Mouse (Mus musculus): ENCODE results near the gene Socs1. TPM values are rescaled to one million over a fixed set of nuclear protein-coding genes. Genes with fewer than 3 reads are reported as not detected.

Socs1 gene
- polyA plus RNA-seq, 1 experiment = 2.7 TPM

DNA sequence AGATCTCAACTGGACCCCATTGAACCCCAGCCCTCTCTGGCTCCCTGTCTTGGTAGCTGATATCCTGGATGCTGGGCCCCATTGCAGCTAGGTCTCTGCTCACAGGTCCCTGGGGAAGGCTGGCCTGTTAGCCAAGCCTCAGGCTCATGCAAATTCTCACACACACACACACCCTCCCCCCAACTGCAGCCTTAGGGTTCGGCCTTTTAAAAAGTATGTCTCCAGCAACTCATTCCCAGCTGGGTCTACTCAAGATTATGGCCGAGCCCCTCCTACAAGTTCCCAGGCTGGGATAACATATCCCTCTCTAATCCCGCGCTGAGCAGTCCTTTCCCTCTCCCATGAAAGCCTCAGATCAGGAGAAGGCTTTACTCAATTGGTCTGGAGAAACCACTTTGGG lies 36.1 kb upstream of the Socs1 start:
- WGBS = 72% methylated on average over 4 of the region's 4 CpGs
- no peaks in the 10 kb centered on the region for H3K36me3 ChIP-seq (ENCODE audit: control insufficient read depth, insufficient read depth, low read length)
- H3K4me3 ChIP-seq (ENCODE audit: insufficient read depth, low read depth, low read length) = no peak overlapping the region
- TF ChIP-seq CTCF (conservative IDR thresholded peaks at IDR 0.05; ENCODE audit: insufficient read depth, insufficient read length, low read depth, low read length) = no peak
- TF ChIP-seq POLR2A (IDR thresholded peaks at IDR 0.05; ENCODE audit: low read depth, low read length) = no peak
- H3K4me1 ChIP-seq (ENCODE audit: control insufficient read depth, insufficient read depth, low read length) = no peaks in the 10 kb centered on the region
- no peaks in the 10 kb centered on the region for H3K27me3 ChIP-seq (replicated peaks; ENCODE audit: control insufficient read depth, insufficient read depth, low read length)
- no peak overlapping the region for H3K27ac ChIP-seq (ENCODE audit: insufficient read depth, low read depth, low read length)
- no peak for DNase-seq

GRCm38 (mm10) chr16:10819966-10820365 lies 34.6 kb upstream of the Socs1 start:
- Histone ChIP-seq H3K27ac (ENCODE audit: insufficient read depth, low read depth, low read length) (no peak overlapping the region), H3K36me3 (ENCODE audit: control insufficient read depth, insufficient read depth, low read length) (no peaks in the 10 kb centered on the region), H3K4me3 (ENCODE audit: insufficient read depth, low read depth, low read length) (no peak overlapping the region), H3K4me1 (ENCODE audit: control insufficient read depth, insufficient read depth, low read length) (no peaks in the 10 kb centered on the region), H3K27me3 (replicated peaks; ENCODE audit: control insufficient read depth, insufficient read depth, low read length) (no peaks in the 10 kb centered on the region)
- 89% methylated on average over 3 of the region's 3 CpGs for WGBS
- DNase-seq = no peak
- no peak for TF ChIP-seq CTCF (conservative IDR thresholded peaks at IDR 0.05; ENCODE audit: insufficient read depth, insufficient read length, low read depth, low read length)
- TF ChIP-seq POLR2A (IDR thresholded peaks at IDR 0.05; ENCODE audit: low read depth, low read length) = no peak

- Histone ChIP-seq H3K27me3 (replicated peaks; ENCODE audit: control insufficient read depth, insufficient read depth, low read length) (no peaks in the 10 kb centered on the region), H3K4me3 (ENCODE audit: insufficient read depth, low read depth, low read length) (no peak overlapping the region), H3K36me3 (ENCODE audit: control insufficient read depth, insufficient read depth, low read length) (no peaks in the 10 kb centered on the region), H3K4me1 (ENCODE audit: control insufficient read depth, insufficient read depth, low read length) (no peaks in the 10 kb centered on the region), H3K27ac (ENCODE audit: insufficient read depth, low read depth, low read length) (no peak overlapping the region)
- DNase-seq = no peak
- TF ChIP-seq CTCF (conservative IDR thresholded peaks at IDR 0.05; ENCODE audit: insufficient read depth, insufficient read length, low read depth, low read length) (no peak), POLR2A (IDR thresholded peaks at IDR 0.05; ENCODE audit: low read depth, low read length) (no peak)
- WGBS = 86% methylated on average over 4 of the region's 4 CpGs
Observed at GRCm38 (mm10) chr16:10818579-10819135, 33.3 kb upstream of the Socs1 start.

GRCm38 (mm10) chr16:10814864-10815263 lies 29.5 kb upstream of the Socs1 start:
- DNase-seq = no peak
- Histone ChIP-seq H3K4me1 (ENCODE audit: control insufficient read depth, insufficient read depth, low read length) (no peaks in the 10 kb centered on the region), H3K27ac (ENCODE audit: insufficient read depth, low read depth, low read length) (no peak overlapping the region), H3K27me3 (replicated peaks; ENCODE audit: control insufficient read depth, insufficient read depth, low read length) (no peaks in the 10 kb centered on the region), H3K4me3 (ENCODE audit: insufficient read depth, low read depth, low read length) (no peak overlapping the region), H3K36me3 (ENCODE audit: control insufficient read depth, insufficient read depth, low read length) (no peaks in the 10 kb centered on the region)
- 74% methylated on average over 4 of the region's 4 CpGs for WGBS
- TF ChIP-seq POLR2A (IDR thresholded peaks at IDR 0.05; ENCODE audit: low read depth, low read length) (no peak), CTCF (conservative IDR thresholded peaks at IDR 0.05; ENCODE audit: insufficient read depth, insufficient read length, low read depth, low read length) (no peak)

- Histone ChIP-seq H3K27me3 (replicated peaks; ENCODE audit: control insufficient read depth, insufficient read depth, low read length) (no peaks in the 10 kb centered on the region), H3K4me1 (ENCODE audit: control insufficient read depth, insufficient read depth, low read length) (no peaks in the 10 kb centered on the region), H3K36me3 (ENCODE audit: control insufficient read depth, insufficient read depth, low read length) (no peaks in the 10 kb centered on the region), H3K4me3 (ENCODE audit: insufficient read depth, low read depth, low read length) (no peak overlapping the region), H3K27ac (ENCODE audit: insufficient read depth, low read depth, low read length) (no peak overlapping the region)
- no peak for TF ChIP-seq POLR2A (IDR thresholded peaks at IDR 0.05; ENCODE audit: low read depth, low read length)
- no peak for TF ChIP-seq CTCF (conservative IDR thresholded peaks at IDR 0.05; ENCODE audit: insufficient read depth, insufficient read length, low read depth, low read length)
- 90% methylated on average over 4 of the region's 4 CpGs for WGBS
- no peak for DNase-seq
Observed at GRCm38 (mm10) chr16:10813726-10814125, 28.4 kb upstream of the Socs1 start.

DNA sequence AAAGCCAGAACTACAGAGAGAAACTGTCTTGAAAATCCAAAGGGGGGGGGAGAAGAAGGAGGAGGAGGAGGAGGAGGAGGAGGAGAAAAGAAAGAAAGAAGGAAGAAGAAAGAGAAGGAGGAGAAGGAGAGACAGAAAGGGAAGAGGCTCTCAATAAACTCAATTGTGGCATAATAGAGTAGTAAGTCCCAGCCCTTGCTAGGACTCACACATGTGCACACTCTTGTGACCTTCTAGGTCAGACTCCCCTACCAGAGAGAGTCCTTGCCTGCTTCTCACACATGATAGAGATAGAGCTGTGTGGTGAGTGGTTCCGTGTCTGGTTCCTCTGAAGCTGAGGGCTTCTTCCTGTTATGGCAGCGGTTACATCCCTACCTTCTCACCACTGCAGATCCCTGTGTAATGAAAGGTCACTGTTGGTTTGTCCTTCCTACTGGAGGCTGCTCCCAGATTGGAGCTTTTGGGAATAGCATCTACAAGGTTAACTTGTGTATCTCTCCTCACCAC lies 27.6 kb upstream of the Socs1 start, which contains the start of gene Gm11172:
Gene Gm11172, plus strand, starts transcription at position 51 of the 507 bp plus-strand sequence.
- H3K36me3 ChIP-seq (ENCODE audit: control insufficient read depth, insufficient read depth, low read length) = no peaks in the 10 kb centered on the region
- H3K4me1 ChIP-seq (ENCODE audit: control insufficient read depth, insufficient read depth, low read length) = no peaks in the 10 kb centered on the region
- DNase-seq = no peak
- no peak within 1 kb of the TSS for H3K27ac ChIP-seq (ENCODE audit: insufficient read depth, low read depth, low read length)
- H3K27me3 ChIP-seq (replicated peaks; ENCODE audit: control insufficient read depth, insufficient read depth, low read length) = no peaks in the 10 kb centered on the region
- no peak within 1 kb of the TSS for H3K4me3 ChIP-seq (ENCODE audit: insufficient read depth, low read depth, low read length)
- TF ChIP-seq CTCF (conservative IDR thresholded peaks at IDR 0.05; ENCODE audit: insufficient read depth, insufficient read length, low read depth, low read length) (no peak), POLR2A (IDR thresholded peaks at IDR 0.05; ENCODE audit: low read depth, low read length) (no peak)
- 86% methylated on average over 2 of the region's 2 CpGs for WGBS

- no peak for DNase-seq
- Histone ChIP-seq H3K36me3 (ENCODE audit: control insufficient read depth, insufficient read depth, low read length) (no peaks in the 10 kb centered on the region), H3K4me1 (ENCODE audit: control insufficient read depth, insufficient read depth, low read length) (no peaks in the 10 kb centered on the region), H3K27ac (ENCODE audit: insufficient read depth, low read depth, low read length) (no peak overlapping the region), H3K27me3 (replicated peaks; ENCODE audit: control insufficient read depth, insufficient read depth, low read length) (no peaks in the 10 kb centered on the region), H3K4me3 (ENCODE audit: insufficient read depth, low read depth, low read length) (no peak overlapping the region)
- 89% methylated on average over 1 of the region's 1 CpGs for WGBS
- TF ChIP-seq POLR2A (IDR thresholded peaks at IDR 0.05; ENCODE audit: low read depth, low read length) (no peak), CTCF (conservative IDR thresholded peaks at IDR 0.05; ENCODE audit: insufficient read depth, insufficient read length, low read depth, low read length) (no peak)
Observed at GRCm38 (mm10) chr16:10810376-10810775, 25.0 kb upstream of the Socs1 start.

All from kidney, adult 2 months (tissue).